Mouse (Mus musculus): ENCODE measurements around the gene Krt7. TPM values are rescaled to one million over a fixed set of nuclear protein-coding genes. Genes with fewer than 3 reads are reported as not detected.

Krt7 gene
- 0.82 and 0.85 TPM in 2 replicates for polyA plus RNA-seq (2012; rRNA removed)
- 1.5 TPM in 2 replicates for polyA plus RNA-seq (2014; fragmentation: Nextera tagmentation; extraction: Ambion mirVana)

DNA sequence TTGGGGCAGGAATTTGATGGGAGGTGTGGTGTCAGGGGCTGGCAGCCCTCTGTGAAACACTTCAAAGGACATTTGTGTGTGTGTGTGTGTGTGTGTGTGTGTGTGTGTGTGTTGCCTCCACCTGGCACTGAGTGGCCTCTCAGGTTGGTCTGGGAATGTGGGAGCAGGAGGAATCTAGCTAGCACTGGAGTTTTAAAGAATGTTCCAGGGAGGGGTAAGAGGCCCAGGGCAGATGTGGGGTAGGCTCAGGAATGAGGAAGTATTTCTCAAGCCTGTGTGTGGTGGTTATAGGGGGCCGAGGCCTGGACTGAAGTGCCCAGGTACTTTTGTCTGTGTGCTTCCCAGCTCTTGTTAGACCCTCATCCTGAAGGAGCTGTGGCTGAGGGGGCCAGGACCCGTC, at the start of gene Krt7:
TSS of gene Krt7 (plus strand) at position 269 of the 400 bp plus-strand sequence.
- ATAC-seq (ENCODE audit: insufficient read depth) (no peak), DNase-seq (ENCODE audit: low read depth in 3 of 3, low spot score in 3 of 3) (no peak)
- no peaks in the 10 kb centered on the region for H3K36me3 ChIP-seq (replicated peaks; ENCODE audit: control insufficient read depth, insufficient read depth, low read depth)
- H3K4me2 ChIP-seq (ENCODE audit: low read depth): no peak within 1 kb of the TSS
- no peak within 1 kb of the TSS for H3K27ac ChIP-seq
- 5% methylated on average over 2 of the region's 2 CpGs for WGBS (ENCODE audit: insufficient replicate concordance)
- H3K27me3 ChIP-seq (ENCODE audit: control insufficient read depth, insufficient read depth, low read length): no peaks in the 10 kb centered on the region; the same call in 1 of the 2 replicates
- 0 out of 4 replicates have a peak, but pooled peaks cover 0 to 2% of the 10 kb centered on the region in 2 experiments for H3K4me1 ChIP-seq (replicated peaks; ENCODE audit: control insufficient read depth in 2 of 2, insufficient read depth in 2 of 2, low read length in 1 of 2)
- TF ChIP-seq EP300 (IDR thresholded peaks at IDR 0.05; ENCODE audit: low read depth): no peak
- no peak for TF ChIP-seq CTCF (IDR thresholded peaks at IDR 0.05; ENCODE audit: low read depth)
- H3K9ac ChIP-seq (replicated peaks): no peak within 1 kb of the TSS
- H3K4me3 ChIP-seq (ENCODE audit: insufficient read depth in 1 of 2, low read depth in 2 of 2, low read length in 2 of 2): no peak within 1 kb of the TSS
- no peaks in the 10 kb centered on the region for H3K9me3 ChIP-seq (ENCODE audit: control insufficient read depth, low read length)

DNA sequence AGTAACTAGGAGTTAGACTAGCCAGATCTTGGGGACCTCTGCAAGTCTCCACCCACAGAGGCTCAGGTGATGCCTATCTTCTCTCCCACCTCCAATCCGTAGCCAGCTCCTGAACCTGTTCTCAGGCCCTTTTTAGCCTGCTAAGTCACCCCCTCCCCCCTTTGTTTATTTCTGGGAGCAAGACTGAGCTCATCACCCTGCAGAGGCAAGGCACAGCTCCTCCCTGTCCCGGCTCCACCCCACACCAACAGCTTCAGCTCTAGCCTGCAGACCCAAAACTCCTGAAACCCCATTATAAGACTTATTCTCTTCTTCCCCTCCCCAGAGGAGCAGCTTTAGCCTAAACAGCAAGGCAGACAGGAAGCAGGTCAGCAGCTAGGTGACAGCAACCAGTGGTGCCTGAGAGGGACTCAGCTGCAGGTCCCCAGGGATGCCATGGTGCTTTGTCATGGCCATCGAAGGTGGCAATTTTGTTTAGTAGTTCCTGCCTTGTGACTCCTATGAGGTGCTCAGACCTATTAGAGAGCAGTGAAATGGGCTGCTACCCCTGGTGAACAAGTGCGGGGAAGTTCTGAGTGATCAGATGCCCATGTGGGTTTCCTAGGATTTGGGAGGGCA, 48.3 kb upstream of the Krt7 start:
- no peaks in the 10 kb centered on the region for H3K9me3 ChIP-seq (ENCODE audit: control insufficient read depth, low read length)
- no peaks in the 10 kb centered on the region for H3K36me3 ChIP-seq (replicated peaks; ENCODE audit: control insufficient read depth, insufficient read depth, low read depth)
- no peaks in the 10 kb centered on the region for H3K4me1 ChIP-seq (replicated peaks; ENCODE audit: control insufficient read depth in 2 of 2, insufficient read depth in 2 of 2, low read length in 1 of 2)
- WGBS (ENCODE audit: insufficient replicate concordance): 47% methylated on average over 4 of the region's 4 CpGs
- H3K27ac ChIP-seq: no peak overlapping the region
- no peak overlapping the region for H3K9ac ChIP-seq (replicated peaks)
- H3K4me3 ChIP-seq (ENCODE audit: insufficient read depth in 1 of 2, low read depth in 2 of 2, low read length in 2 of 2): no peak overlapping the region
- no peak overlapping the region for H3K4me2 ChIP-seq (ENCODE audit: low read depth)
- TF ChIP-seq CTCF (IDR thresholded peaks at IDR 0.05; ENCODE audit: low read depth) (no peak), EP300 (IDR thresholded peaks at IDR 0.05; ENCODE audit: low read depth) (no peak)
- ATAC-seq (ENCODE audit: insufficient read depth) (no peak), DNase-seq (ENCODE audit: low read depth in 3 of 3, low spot score in 3 of 3) (no peak)
- H3K27me3 ChIP-seq (ENCODE audit: control insufficient read depth, insufficient read depth, low read length): no peaks in the 10 kb centered on the region

DNA sequence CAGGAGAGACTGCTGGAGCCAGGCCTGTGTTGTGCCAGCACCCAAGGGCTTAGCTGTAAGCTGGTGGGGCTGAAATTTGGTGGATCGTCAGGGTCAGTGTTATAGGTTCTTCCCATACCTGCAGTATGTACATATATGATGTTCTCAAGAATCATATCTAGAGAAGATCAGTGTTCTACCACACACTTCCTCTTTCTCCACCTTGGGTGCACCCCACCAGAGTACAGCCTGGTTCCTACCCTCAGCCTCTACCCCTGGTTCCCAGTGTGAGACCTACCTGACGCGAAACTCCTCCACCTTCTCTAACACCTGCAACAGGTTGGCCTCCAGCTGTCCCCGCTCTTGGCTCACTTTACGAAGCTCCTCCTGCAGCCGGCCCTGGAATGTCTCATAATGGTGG, 46.9 kb upstream of the Krt7 start:
- H3K27me3 ChIP-seq (ENCODE audit: control insufficient read depth, insufficient read depth, low read length): no peaks in the 10 kb centered on the region
- no peak for DNase-seq (ENCODE audit: low read depth in 3 of 3, low spot score in 3 of 3)
- WGBS (ENCODE audit: insufficient replicate concordance): 54% methylated on average over 6 of the region's 6 CpGs
- H3K27ac ChIP-seq: no peak overlapping the region
- no peak for TF ChIP-seq EP300 (IDR thresholded peaks at IDR 0.05; ENCODE audit: low read depth)
- no peak for TF ChIP-seq CTCF (IDR thresholded peaks at IDR 0.05; ENCODE audit: low read depth)
- no peak overlapping the region for H3K9ac ChIP-seq (replicated peaks)
- no peak overlapping the region for H3K4me2 ChIP-seq (ENCODE audit: low read depth)
- no peak overlapping the region for H3K4me3 ChIP-seq (ENCODE audit: insufficient read depth in 1 of 2, low read depth in 2 of 2, low read length in 2 of 2)
- no peak for ATAC-seq (ENCODE audit: insufficient read depth)
- H3K9me3 ChIP-seq (ENCODE audit: control insufficient read depth, low read length): no peaks in the 10 kb centered on the region
- H3K36me3 ChIP-seq (replicated peaks; ENCODE audit: control insufficient read depth, insufficient read depth, low read depth): no peaks in the 10 kb centered on the region
- H3K4me1 ChIP-seq (replicated peaks; ENCODE audit: control insufficient read depth in 2 of 2, insufficient read depth in 2 of 2, low read length in 1 of 2): no peaks in the 10 kb centered on the region

DNA sequence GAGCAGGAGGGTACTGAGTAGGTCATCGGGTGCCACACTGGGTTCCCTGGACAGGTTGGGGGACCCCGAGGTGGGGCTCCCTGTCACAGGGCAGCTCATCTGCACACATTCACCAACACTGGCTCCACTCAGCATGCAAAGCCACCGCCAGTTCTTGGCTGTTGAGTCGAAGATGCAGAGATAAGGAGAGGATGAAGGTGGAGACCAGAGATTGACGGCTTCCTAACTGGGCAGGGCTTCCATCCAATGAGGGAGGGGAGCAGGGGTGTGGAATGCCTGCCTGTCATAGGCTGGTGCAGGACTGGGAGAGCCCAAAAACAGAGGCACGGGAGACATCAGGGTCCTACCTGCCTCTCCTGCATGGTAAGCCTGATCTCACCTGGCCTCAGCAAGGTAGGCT, 46.4 kb upstream of the Krt7 start:
- no peaks in the 10 kb centered on the region for H3K27me3 ChIP-seq (ENCODE audit: control insufficient read depth, insufficient read depth, low read length)
- no peak for TF ChIP-seq EP300 (IDR thresholded peaks at IDR 0.05; ENCODE audit: low read depth)
- no peak for TF ChIP-seq CTCF (IDR thresholded peaks at IDR 0.05; ENCODE audit: low read depth)
- WGBS (ENCODE audit: insufficient replicate concordance): 22% methylated on average over 6 of the region's 6 CpGs
- no peak overlapping the region for H3K4me3 ChIP-seq (ENCODE audit: insufficient read depth in 1 of 2, low read depth in 2 of 2, low read length in 2 of 2)
- no peak for DNase-seq (ENCODE audit: low read depth in 3 of 3, low spot score in 3 of 3)
- H3K27ac ChIP-seq: no peak overlapping the region
- no peaks in the 10 kb centered on the region for H3K36me3 ChIP-seq (replicated peaks; ENCODE audit: control insufficient read depth, insufficient read depth, low read depth)
- no peak overlapping the region for H3K4me2 ChIP-seq (ENCODE audit: low read depth)
- no peak for ATAC-seq (ENCODE audit: insufficient read depth)
- no peaks in the 10 kb centered on the region for H3K4me1 ChIP-seq (replicated peaks; ENCODE audit: control insufficient read depth in 2 of 2, insufficient read depth in 2 of 2, low read length in 1 of 2)
- H3K9ac ChIP-seq (replicated peaks): no peak overlapping the region
- H3K9me3 ChIP-seq (ENCODE audit: control insufficient read depth, low read length): no peaks in the 10 kb centered on the region

DNA sequence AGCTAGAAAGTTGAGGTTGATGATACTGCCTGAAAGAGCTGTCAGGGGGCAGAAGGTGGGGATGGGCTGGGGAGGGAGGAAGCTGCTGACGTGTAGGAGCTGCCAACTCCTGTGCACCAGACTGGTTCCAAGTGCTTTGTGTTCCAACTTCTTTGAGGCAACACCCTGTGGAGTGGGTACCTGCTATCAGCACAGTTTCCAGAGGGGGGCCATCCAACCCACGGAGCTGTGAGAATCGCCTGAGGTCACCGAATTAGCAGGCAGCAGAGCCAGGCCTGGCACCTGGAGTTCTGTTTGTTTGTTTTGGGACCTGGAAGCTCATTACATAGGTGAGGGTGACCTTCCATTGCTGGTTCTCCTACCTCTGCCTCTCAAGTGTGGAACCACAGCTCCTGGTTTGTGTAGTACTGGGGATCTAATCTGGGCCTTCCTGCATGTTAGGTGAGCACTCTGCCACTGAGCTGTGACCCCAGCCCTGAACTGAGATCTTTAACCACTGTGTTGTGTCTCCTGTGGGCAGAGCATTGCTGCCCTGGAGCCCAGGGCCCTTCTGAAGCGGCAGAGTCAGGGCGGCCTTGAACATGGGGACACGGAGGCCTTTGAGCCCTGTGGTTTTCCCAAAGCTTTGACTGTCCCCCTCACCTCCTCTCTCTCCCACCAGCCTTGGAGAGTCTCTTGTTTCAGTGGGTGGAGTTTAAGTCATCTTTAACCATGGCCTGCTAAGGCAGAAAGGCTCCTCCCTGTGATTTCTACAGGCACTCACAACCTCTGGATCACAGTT, 45.8 kb upstream of the Krt7 start:
- Histone ChIP-seq H3K27ac (no peak overlapping the region), H3K9ac (replicated peaks) (no peak overlapping the region), H3K36me3 (replicated peaks; ENCODE audit: control insufficient read depth, insufficient read depth, low read depth) (no peaks in the 10 kb centered on the region), H3K4me1 (replicated peaks; ENCODE audit: control insufficient read depth in 2 of 2, insufficient read depth in 2 of 2, low read length in 1 of 2) (no peaks in the 10 kb centered on the region), H3K4me3 (ENCODE audit: insufficient read depth in 1 of 2, low read depth in 2 of 2, low read length in 2 of 2) (no peak overlapping the region), H3K4me2 (ENCODE audit: low read depth) (no peak overlapping the region), H3K27me3 (ENCODE audit: control insufficient read depth, insufficient read depth, low read length) (no peaks in the 10 kb centered on the region), H3K9me3 (ENCODE audit: control insufficient read depth, low read length) (no peaks in the 10 kb centered on the region)
- WGBS (ENCODE audit: insufficient replicate concordance): 50% methylated on average over 7 of the region's 7 CpGs
- DNase-seq (ENCODE audit: low read depth in 3 of 3, low spot score in 3 of 3) (no peak), ATAC-seq (ENCODE audit: insufficient read depth) (no peak)
- TF ChIP-seq CTCF (IDR thresholded peaks at IDR 0.05; ENCODE audit: low read depth): no peak
- no peak for TF ChIP-seq EP300 (IDR thresholded peaks at IDR 0.05; ENCODE audit: low read depth)
